In the genomic region with DNA sequence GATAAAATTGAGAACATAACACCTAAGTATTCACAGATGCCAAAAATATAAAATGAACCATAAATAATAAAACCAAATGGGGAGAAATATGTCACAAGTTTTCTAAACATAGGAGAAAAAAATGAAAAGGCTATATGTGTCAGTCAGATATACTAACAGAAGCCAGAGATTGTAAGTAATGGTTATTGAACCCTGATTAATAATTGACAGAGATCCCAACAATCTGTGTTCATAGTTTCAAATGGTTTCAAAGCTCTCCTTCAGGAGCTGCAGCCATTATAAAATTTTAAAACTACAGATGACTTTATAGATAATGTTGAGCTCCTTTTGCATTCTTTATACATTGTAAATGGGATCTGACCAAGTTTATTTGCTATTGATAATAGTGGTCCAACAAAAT, we compare ENCODE assay signal across 31 mouse cellular contexts.
"Had no signal": no experiment of that assay in that cellular context is flagged by ENCODE, and none has a peak within 500 bp of the region (broad histone marks: within the 10 kb centered on the region; RNA-seq: fewer than 3 reads in every experiment).

No protein-coding gene starts in this region.

- H3K9ac ChIP-seq: limb, embryonic 12.5 days; limb, embryonic 13.5 days; limb, embryonic 15.5 days; liver, embryonic 12.5 days; liver, embryonic 13.5 days; liver, embryonic 14.5 days; liver, embryonic 15.5 days; lung, embryonic 14.5 days; lung, embryonic 15.5 days; midbrain, embryonic 12.5 days; midbrain, embryonic 13.5 days; midbrain, embryonic 15.5 days; neural tube, embryonic 12.5 days had no signal

- DNase-seq: left cerebral cortex, postnatal 4 days; liver; liver, embryonic 13.5 days; lung, adult 18-20 months; lung, adult 2 months; lung, embryonic 14.5 days; lung, postnatal 10 days; lung, postnatal 14 days; lung, postnatal 36 days; lung, postnatal 4 days; midbrain, embryonic 14.5 days had no signal

- H3K27me3 ChIP-seq: limb, embryonic 12.5 days; limb, embryonic 13.5 days; limb, embryonic 15.5 days; liver, embryonic 12.5 days; liver, embryonic 13.5 days; liver, embryonic 15.5 days; lung, embryonic 15.5 days; megakaryocyte, embryonic 14.5 days; midbrain, embryonic 12.5 days; midbrain, embryonic 13.5 days; midbrain, embryonic 15.5 days; neural tube, embryonic 12.5 days had no signal

- H3K4me2 ChIP-seq: limb, embryonic 12.5 days; limb, embryonic 13.5 days; limb, embryonic 15.5 days; liver, embryonic 11.5 days; liver, embryonic 12.5 days; liver, embryonic 13.5 days; liver, embryonic 15.5 days; lung, embryonic 14.5 days; lung, embryonic 15.5 days; midbrain, embryonic 11.5 days; midbrain, embryonic 12.5 days; midbrain, embryonic 13.5 days; midbrain, embryonic 15.5 days; neural tube, embryonic 12.5 days had no signal

- ATAC-seq: liver, embryonic 12.5 days; lung, postnatal 0 days; midbrain, embryonic 13.5 days; midbrain, embryonic 15.5 days; midbrain, embryonic 16.5 days had no signal

- H3K4me1 ChIP-seq: limb, embryonic 10.5 days; limb, embryonic 12.5 days; limb, embryonic 13.5 days; limb, embryonic 15.5 days; liver, embryonic 12.5 days; liver, embryonic 13.5 days; liver, embryonic 15.5 days; lung, embryonic 15.5 days; megakaryocyte, embryonic 14.5 days; midbrain, embryonic 10.5 days; midbrain, embryonic 12.5 days; midbrain, embryonic 13.5 days; midbrain, embryonic 15.5 days; neural tube, embryonic 12.5 days had no signal

- H3K4me3 ChIP-seq: limb, embryonic 10.5 days; limb, embryonic 12.5 days; limb, embryonic 13.5 days; limb, embryonic 15.5 days; liver, embryonic 12.5 days; liver, embryonic 13.5 days; liver, embryonic 15.5 days; lung, embryonic 15.5 days; megakaryocyte, embryonic 14.5 days; midbrain, embryonic 10.5 days; midbrain, embryonic 12.5 days; midbrain, embryonic 13.5 days; midbrain, embryonic 15.5 days; myocyte; neural tube, embryonic 12.5 days had no signal

- H3K36me3 ChIP-seq: limb, embryonic 10.5 days; limb, embryonic 12.5 days; limb, embryonic 13.5 days; limb, embryonic 15.5 days; liver, embryonic 12.5 days; liver, embryonic 13.5 days; liver, embryonic 15.5 days; lung, embryonic 15.5 days; midbrain, embryonic 10.5 days; midbrain, embryonic 12.5 days; midbrain, embryonic 13.5 days; midbrain, embryonic 15.5 days; neural tube, embryonic 12.5 days had no signal

- H3K27ac ChIP-seq: limb, embryonic 10.5 days; limb, embryonic 12.5 days; limb, embryonic 13.5 days; limb, embryonic 15.5 days; liver, embryonic 12.5 days; liver, embryonic 13.5 days; liver, embryonic 14.5 days; liver, embryonic 15.5 days; lung, embryonic 15.5 days; macrophage; midbrain, embryonic 10.5 days; midbrain, embryonic 12.5 days; midbrain, embryonic 13.5 days; midbrain, embryonic 15.5 days; neural tube, embryonic 12.5 days had no signal

- H3K9me3 ChIP-seq: limb, embryonic 10.5 days; limb, embryonic 12.5 days; limb, embryonic 13.5 days; limb, embryonic 15.5 days; liver, embryonic 12.5 days; liver, embryonic 13.5 days; liver, embryonic 15.5 days; lung, embryonic 15.5 days; megakaryocyte, embryonic 14.5 days; midbrain, embryonic 10.5 days; midbrain, embryonic 12.5 days; midbrain, embryonic 13.5 days; midbrain, embryonic 15.5 days; neural tube, embryonic 12.5 days had no signal
